Mouse (Mus musculus): Measurements from ENCODE around the gene Mfsd6l. TPM values are rescaled to one million over a fixed set of nuclear protein-coding genes. Genes with fewer than 3 reads are reported as not detected.

The Mfsd6l gene
- total and polyA plus RNA-seq, 3 experiments, result 0.04 TPM; not detected in 2

- peak; percentile 67; the same call in 1 of the 2 replicates for TF ChIP-seq MAZ (IDR thresholded peaks at IDR 0.05; ENCODE audit: low read depth, low read length)
Observed at GRCm38 (mm10) chr11:68519815-68520214, 36.2 kb upstream of the Mfsd6l start (continued).

GRCm38 (mm10) chr11:68520439-68520838 lies 35.5 kb upstream of the Mfsd6l start:
- H3K36me3 ChIP-seq (ENCODE audit: control insufficient read depth in 1 of 2, insufficient read depth in 2 of 2, low read length in 2 of 2), result peaks cover 0 to 28% of the 10 kb centered on the region in 2 experiments; a peak in 2 of 4 replicates
- H3K27ac ChIP-seq (ENCODE audit: control insufficient read depth, low read depth, low read length), result no peak overlapping the region
- 0 out of 4 replicates have a peak, but pooled peaks cover 1% of the 10 kb centered on the region in 2 experiments for H3K27me3 ChIP-seq (ENCODE audit: control insufficient read depth in 1 of 2, insufficient read depth in 2 of 2, low read length in 2 of 2)
- no peaks in the 10 kb centered on the region for H3K79me2 ChIP-seq (ENCODE audit: control insufficient read depth, insufficient read depth, low read length, poor library complexity)
- peak; percentile 33 for DNase-seq (ENCODE audit: low read depth, low spot score)
- H3K9me3 ChIP-seq (replicated peaks; ENCODE audit: insufficient read depth, low read length), result no peaks in the 10 kb centered on the region
- no peak overlapping the region for H3K9ac ChIP-seq (ENCODE audit: control insufficient read depth, low read depth, low read length, poor library complexity, severe bottlenecking)
- H3K4me3 ChIP-seq (ENCODE audit: control insufficient read depth in 1 of 2, insufficient read depth in 1 of 2, low read depth in 2 of 2, low read length in 2 of 2), result no peak overlapping the region
- TF ChIP-seq POLR2AphosphoS2 (IDR thresholded peaks at IDR 0.05; ENCODE audit: low read length) (no peak), HCFC1 (IDR thresholded peaks at IDR 0.05; ENCODE audit: low read depth, low read length) (peak; percentile 85)
- H3K4me1 ChIP-seq (ENCODE audit: control insufficient read depth in 1 of 2, insufficient read depth in 2 of 2, low read length in 2 of 2), result peaks cover 5 to 27% of the 10 kb centered on the region in 2 experiments

DNA sequence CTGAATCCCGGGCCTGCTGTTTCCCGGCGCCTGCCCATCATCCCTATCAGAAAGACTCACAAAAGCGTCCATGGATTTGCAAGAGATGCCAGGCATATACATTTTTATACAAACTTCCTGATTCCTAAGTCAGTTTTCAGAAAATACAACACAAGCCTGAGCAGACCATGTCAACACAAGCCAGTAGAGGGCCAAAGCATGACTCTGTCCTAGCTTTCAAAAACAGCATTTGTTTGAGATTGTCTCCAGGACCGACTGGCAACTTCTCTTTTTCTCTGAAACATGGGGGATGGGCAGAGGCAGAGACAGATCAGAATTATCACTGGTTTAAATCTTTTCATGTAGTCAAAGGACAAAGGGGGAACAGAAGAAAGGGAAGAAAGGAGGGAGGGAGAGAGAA lies 34.6 kb upstream of the Mfsd6l start:
- Histone ChIP-seq H3K4me1 (ENCODE audit: control insufficient read depth in 1 of 2, insufficient read depth in 2 of 2, low read length in 2 of 2) (peaks cover 5 to 27% of the 10 kb centered on the region in 2 experiments), H3K36me3 (ENCODE audit: control insufficient read depth in 1 of 2, insufficient read depth in 2 of 2, low read length in 2 of 2) (peaks cover 0 to 28% of the 10 kb centered on the region in 2 experiments; a peak in 2 of 4 replicates), H3K9ac (ENCODE audit: control insufficient read depth, low read depth, low read length, poor library complexity, severe bottlenecking) (peak overlapping the region; percentile 15; the same call in 1 of the 2 replicates), H3K27me3 (ENCODE audit: control insufficient read depth in 1 of 2, insufficient read depth in 2 of 2, low read length in 2 of 2) (peaks cover 1% of the 10 kb centered on the region in 2 experiments; a peak in 1 of 4 replicates), H3K79me2 (ENCODE audit: control insufficient read depth, insufficient read depth, low read length, poor library complexity) (no peaks in the 10 kb centered on the region), H3K27ac (ENCODE audit: control insufficient read depth, low read depth, low read length) (peak overlapping the region; percentile 35), H3K4me3 (ENCODE audit: control insufficient read depth in 1 of 2, insufficient read depth in 1 of 2, low read depth in 2 of 2, low read length in 2 of 2) (no peak overlapping the region), H3K9me3 (replicated peaks; ENCODE audit: insufficient read depth, low read length) (no peaks in the 10 kb centered on the region)
- TF ChIP-seq SMC3 (IDR thresholded peaks at IDR 0.05; ENCODE audit: low read depth, low read length) (peak; percentile 13), ZMIZ1 (IDR thresholded peaks at IDR 0.05; ENCODE audit: low read depth, low read length) (no peak), RAD21 (IDR thresholded peaks at IDR 0.05; ENCODE audit: low read depth, low read length) (no peak), CTCF (IDR thresholded peaks at IDR 0.05 in 2 of 3, conservative IDR thresholded peaks at IDR 0.05 in 1 of 3; ENCODE audit: control insufficient read depth in 1 of 3, insufficient read depth in 1 of 3, low read depth in 2 of 3, low read length in 3 of 3, poor library complexity in 1 of 3, severe bottlenecking in 1 of 3) (peak in 2 of 3 experiments; percentile 25 to 48; a peak in 3 of 6 replicates), ETS1 (IDR thresholded peaks at IDR 0.05; ENCODE audit: low read depth, low read length) (peak; percentile 67; the same call in 1 of the 2 replicates), RCOR1 (IDR thresholded peaks at IDR 0.05; ENCODE audit: low read depth, low read length) (peak; percentile 90), TAL1 (IDR thresholded peaks at IDR 0.05; ENCODE audit: low read length) (no peak), SIN3A (IDR thresholded peaks at IDR 0.05; ENCODE audit: low read length) (peak; percentile 81), GATA1 (IDR thresholded peaks at IDR 0.05; ENCODE audit: low read depth, low read length) (peak; percentile 75), HCFC1 (IDR thresholded peaks at IDR 0.05; ENCODE audit: low read depth, low read length) (peak; percentile 61), MYC (IDR thresholded peaks at IDR 0.05; ENCODE audit: low read depth, low read length) (peak; percentile 68; the same call in 1 of the 2 replicates), CHD2 (IDR thresholded peaks at IDR 0.05; ENCODE audit: low read length) (peak; percentile 89), TCF12 (IDR thresholded peaks at IDR 0.05; ENCODE audit: low read depth, low read length) (peak; percentile 41; the same call in 1 of the 2 replicates), MAX (IDR thresholded peaks at IDR 0.05; ENCODE audit: low read length) (peak; percentile 56; the same call in 1 of the 2 replicates), EP300 (IDR thresholded peaks at IDR 0.05; ENCODE audit: low read depth in 1 of 2, low read length in 2 of 2) (peak; percentile 72), ZC3H11A (IDR thresholded peaks at IDR 0.05; ENCODE audit: low read depth, low read length) (no peak), TBP (IDR thresholded peaks at IDR 0.05; ENCODE audit: low read depth, low read length) (peak; percentile 15; the same call in 1 of the 2 replicates), NRF1 (IDR thresholded peaks at IDR 0.05; ENCODE audit: insufficient read depth, low read depth, low read length, poor library complexity, severe bottlenecking) (no peak), MAZ (IDR thresholded peaks at IDR 0.05; ENCODE audit: low read depth, low read length) (peak; percentile 91), MXI1 (IDR thresholded peaks at IDR 0.05; ENCODE audit: low read depth, low read length) (peak; percentile 66), MEF2A (IDR thresholded peaks at IDR 0.05; ENCODE audit: extremely low read depth, insufficient replicate concordance, low read depth, low read length, poor library complexity, severe bottlenecking) (no peak), BHLHE40 (IDR thresholded peaks at IDR 0.05; ENCODE audit: borderline replicate concordance, low read depth, low read length) (peak; percentile 60; the same call in 1 of the 2 replicates), POLR2AphosphoS5 (IDR thresholded peaks at IDR 0.05; ENCODE audit: borderline replicate concordance, low read depth, low read length) (no peak), JUND (IDR thresholded peaks at IDR 0.05; ENCODE audit: low read depth, low read length) (no peak)
- DNase-seq (ENCODE audit: low read depth, low spot score), result peak; percentile 90

All from MEL (cell line).